Mouse (Mus musculus) cerebellum, adult 2 months (tissue): Measurements from ENCODE around the gene Adar.

Experiments used
- CTCF ChIP-seq: fragments of 200-500 bp; IDR thresholded peaks from 2 replicates; pipeline ENCODE4 v1.5.1; 2011; ENCODE audit warnings: low read depth, mild to moderate bottlenecking, control low read depth, low read length, moderate library complexity, borderline replicate concordance; ENCODE audit not compliant: insufficient read depth
- POLR2A ChIP-seq: fragments of 200-500 bp; IDR thresholded peaks from 2 replicates; pipeline ENCODE4 v1.6.1; 2011; ENCODE audit warnings: low read length, control low read depth, borderline replicate concordance; ENCODE audit not compliant: insufficient read depth

DNA sequence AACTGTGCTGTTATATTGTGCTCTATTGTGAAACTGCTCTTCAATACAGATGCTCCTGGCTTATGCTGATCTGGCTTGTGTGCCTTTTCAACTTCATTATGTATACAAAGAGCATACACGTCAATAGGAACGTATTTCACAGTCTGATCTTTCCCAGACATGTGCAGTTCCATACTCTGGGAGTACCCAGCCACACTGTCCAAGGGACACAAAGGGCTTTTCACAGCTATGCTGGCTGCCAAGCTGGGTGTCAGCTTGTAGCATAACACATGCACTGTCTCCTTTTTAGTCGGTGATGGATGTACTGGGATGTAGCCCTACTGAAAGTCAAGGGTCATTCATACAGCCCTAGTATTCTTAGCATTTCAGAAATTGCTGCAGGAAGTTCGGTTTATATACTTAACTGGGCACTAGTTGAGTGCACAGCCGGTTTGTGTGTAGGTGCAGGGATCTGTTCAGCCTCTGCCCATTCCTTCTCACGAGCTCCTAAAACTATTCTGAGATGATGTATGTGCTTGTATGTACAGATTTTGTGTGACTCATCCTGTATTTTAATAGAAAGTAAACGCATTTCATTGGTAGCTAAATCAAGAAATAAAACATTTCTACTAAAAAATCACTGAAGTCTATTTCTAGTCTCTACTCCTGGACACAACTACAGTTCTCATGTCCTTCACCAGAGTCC, 8.7 kb downstream of the Adar start:
- TF ChIP-seq POLR2A (no peak), CTCF (no peak)
